Mouse (Mus musculus) heart, postnatal 4 days (tissue): ENCODE data around the gene Otos. TPM values are rescaled to one million over a fixed set of nuclear protein-coding genes. Genes with fewer than 3 reads are reported as not detected.

Experiments used
- DNase-seq: peaks from one replicate; pipeline ENCODE4 v3.0.0; 2021
- total RNA-seq, 2 experiments: library from RNA; stranded (reverse); gene quantifications; 2 replicates each; pipeline ENCODE4 v1.2.3; 2021

The Otos gene
- total RNA-seq, 2 experiments from 2014 or later = not detected

DNA sequence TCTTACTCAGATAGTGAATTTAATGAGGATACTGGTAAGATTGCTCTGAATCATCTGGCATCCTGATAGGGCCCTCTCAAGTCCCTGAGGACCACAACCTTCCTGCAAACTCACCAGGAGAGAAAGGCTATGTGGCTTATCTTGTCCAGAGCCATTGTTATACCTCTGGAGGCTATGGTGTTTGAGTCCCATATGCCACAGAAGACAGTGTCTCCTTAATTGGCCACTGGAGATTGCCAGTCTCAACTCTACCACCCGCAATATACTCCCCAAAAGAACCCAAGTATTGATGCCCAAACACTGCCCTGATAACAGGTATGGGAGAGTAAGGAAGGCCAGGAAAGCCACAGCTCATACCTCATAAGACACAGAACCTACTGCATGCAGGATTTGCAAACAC is 43.2 kb downstream of the Otos start, which contains the start of gene Olfr1410:
TSS of gene Olfr1410 (plus strand) at position 301 of the 400 bp plus-strand sequence.
- DNase-seq = no peak

DNA sequence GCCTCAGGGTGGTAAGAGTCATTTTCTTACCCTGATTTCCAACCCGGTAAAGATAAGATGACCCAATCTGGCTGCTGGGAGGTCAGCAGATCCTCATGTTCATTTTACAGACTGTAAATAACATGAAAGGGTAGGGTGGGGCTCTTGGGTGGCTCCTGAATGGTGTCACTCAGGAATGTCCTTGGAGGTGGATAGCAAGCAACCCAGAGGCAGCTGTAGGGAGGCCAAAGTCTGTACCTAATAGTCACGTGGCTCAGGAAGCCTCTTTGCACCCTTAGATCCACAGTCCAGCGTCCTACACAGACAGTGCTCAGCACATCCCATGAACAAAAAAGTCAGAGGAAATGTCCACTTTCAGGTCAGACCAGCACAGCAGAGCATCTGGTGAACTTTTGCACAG is 52.6 kb downstream of the Otos start:
- no peak for DNase-seq

Other genes with a start within 250 kb of the Otos start
- gene Ndufa10, start 175.0 kb downstream of the Otos start, total RNA-seq = 100 to 1,000 TPM; 633 to 644 TPM
- gene Olfr1416, start 163.7 kb downstream of the Otos start, total RNA-seq = not detected
- not detected for gene Olfr1415, start 152.7 kb downstream of the Otos start, total RNA-seq
- not detected for gene Olfr1414, start 130.2 kb downstream of the Otos start, total RNA-seq
- not detected for gene Olfr1413, start 77.5 kb downstream of the Otos start, total RNA-seq
- not detected for gene Olfr1412, start 63.1 kb downstream of the Otos start, total RNA-seq
- gene Olfr1411, start 54.4 kb downstream of the Otos start, total RNA-seq = not detected
- not detected for gene Olfr1410, start 43.1 kb downstream of the Otos start, total RNA-seq
- gene Olfr12, start 31.1 kb downstream of the Otos start, total RNA-seq = not detected
- 100 to 1,000 TPM; 198 to 214 TPM for gene Cops9, start 6.9 kb downstream of the Otos start, total RNA-seq
- gene Gpc1, start 182.8 kb upstream of the Otos start, total RNA-seq = 100 to 1,000 TPM; 133 to 148 TPM